Mouse (Mus musculus) hindbrain, embryonic 14.5 days (tissue): ENCODE data around the gene Nefh. TPM values are rescaled to one million over a fixed set of nuclear protein-coding genes. Genes with fewer than 3 reads are reported as not detected.
A peak's percentile ranks its signal among the peaks of the same experiment; 100 is the strongest.

Experiments
- ATAC-seq: fragments of 200-750 bp; cut with Nextera tagmentation; 2 replicates; pipeline ENCODE4 v1.8.0; 2017; ENCODE audit warnings: moderate number of reproducible peaks, mild to moderate bottlenecking, moderate TSS enrichment, moderate library complexity; ENCODE audit not compliant: low FRiP score
- DNase-seq: peaks from one replicate; pipeline ENCODE4 v3.0.0-alpha.2; 2015; ENCODE audit warnings: low spot score
- H3K27ac ChIP-seq: fragments of 300-500 bp; sonication (generic); 2 replicates; pipeline ENCODE4 v1.5.1; 2014; ENCODE audit warnings: mild to moderate bottlenecking, moderate library complexity
- H3K27me3 ChIP-seq: fragments of 300-500 bp; sonication (generic); 2 replicates; pipeline ENCODE4 v1.6.1; 2014; ENCODE audit warnings: mild to moderate bottlenecking, low read length, mixed read lengths; ENCODE audit not compliant: control insufficient read depth, insufficient read depth
- H3K36me3 ChIP-seq: fragments of 300-500 bp; sonication (generic); replicated peaks from 2 replicates; pipeline ENCODE4 v1.6.1; 2014; ENCODE audit not compliant: control insufficient read depth, insufficient read depth
- H3K4me1 ChIP-seq: fragments of 300-500 bp; sonication (generic); replicated peaks from 2 replicates; pipeline ENCODE4 v1.6.1; 2014; ENCODE audit warnings: antibody characterized with exemption, low read length, mixed read lengths; ENCODE audit not compliant: control insufficient read depth, insufficient read depth
- H3K4me2 ChIP-seq: fragments of 300-500 bp; sonication (generic); replicated peaks from 2 replicates; pipeline ENCODE4 v1.6.1; 2014; ENCODE audit warnings: mild to moderate bottlenecking, moderate library complexity
- H3K4me3 ChIP-seq: fragments of 300-500 bp; sonication (generic); replicated peaks from 2 replicates; pipeline ENCODE4 v1.5.1; 2014; ENCODE audit warnings: mild to moderate bottlenecking, low read length
- H3K9ac ChIP-seq: fragments of 300-500 bp; sonication (generic); 2 replicates; pipeline ENCODE4 v1.6.1; 2014
- H3K9me3 ChIP-seq: fragments of 300-500 bp; sonication (generic); 2 replicates; pipeline ENCODE4 v1.6.1; 2016; ENCODE audit warnings: low read length; ENCODE audit not compliant: control insufficient read depth
- WGBS: fragments of 180-500 bp; shearing (Covaris S2); extraction: QIAGEN DNeasy Blood & Tissue Kit; methylation state at CpG from one replicate; pipeline ENCODE4 v1.1.7; 2014; 5-methylcytosine and 5-hydroxymethylcytosine counted together
- polyA plus RNA-seq: library from polyadenylated mRNA; unstranded; fragments of >200 nt; fragmentation: Nextera tagmentation; extraction: Ambion mirVana; gene quantifications from 2 replicates; pipeline ENCODE4 v1.2.1, GENCODE M21; 2014

Nefh gene
- polyA plus RNA-seq, 1 experiment from 2014 or later = 11.8 TPM

- no peaks in the 10 kb centered on the region for H3K27me3 ChIP-seq
- no peaks in the 10 kb centered on the region for H3K36me3 ChIP-seq
- WGBS = 74% methylated on average over 2 of the region's 2 CpGs
- no peak for DNase-seq
- H3K9ac ChIP-seq = no peak overlapping the region
- peaks cover 10% of the 10 kb centered on the region for H3K4me1 ChIP-seq
- H3K27ac ChIP-seq = no peak overlapping the region
- H3K9me3 ChIP-seq = no peaks in the 10 kb centered on the region
- no peak for ATAC-seq
- no peak overlapping the region for H3K4me3 ChIP-seq
- no peak overlapping the region for H3K4me2 ChIP-seq
Observed at GRCm38 (mm10) chr11:4983538-4983937, 35.7 kb upstream of the Nefh start.

- no peak for ATAC-seq
- H3K36me3 ChIP-seq = no peaks in the 10 kb centered on the region
- WGBS = 71% methylated on average over 3 of the region's 3 CpGs
Observed at GRCm38 (mm10) chr11:4983010-4983409, 35.1 kb upstream of the Nefh start.

GRCm38 (mm10) chr11:4975623-4976022 is 27.8 kb upstream of the Nefh start:
- no peak overlapping the region for H3K27ac ChIP-seq
- no peaks in the 10 kb centered on the region for H3K9me3 ChIP-seq
- H3K4me2 ChIP-seq = no peak overlapping the region; the same call in 1 of the 2 replicates
- no peak overlapping the region for H3K9ac ChIP-seq
- H3K27me3 ChIP-seq = no peaks in the 10 kb centered on the region
- no peak overlapping the region for H3K4me3 ChIP-seq
- WGBS = 6% methylated on average over 14 of the region's 14 CpGs
- H3K4me1 ChIP-seq = peaks cover 3% of the 10 kb centered on the region; the same call in 1 of the 2 replicates
- ATAC-seq = peak; percentile 65; the same call in 1 of the 2 replicates
- H3K36me3 ChIP-seq = no peaks in the 10 kb centered on the region
- peak; percentile 82 for DNase-seq

More at GRCm38 (mm10) chr11:4983010-4983409, 35.1 kb upstream of the Nefh start:
- H3K27ac ChIP-seq = no peak overlapping the region
- H3K4me3 ChIP-seq = no peak overlapping the region
- H3K9me3 ChIP-seq = no peaks in the 10 kb centered on the region
- no peak overlapping the region for H3K9ac ChIP-seq
- DNase-seq = no peak
- peaks cover 8% of the 10 kb centered on the region for H3K4me1 ChIP-seq
- no peak overlapping the region for H3K4me2 ChIP-seq
- no peaks in the 10 kb centered on the region for H3K27me3 ChIP-seq

GRCm38 (mm10) chr11:4974376-4975122 is 26.7 kb upstream of the Nefh start:
- H3K27ac ChIP-seq = no peak overlapping the region
- WGBS = 80% methylated on average over 11 of the region's 11 CpGs
- H3K9me3 ChIP-seq = no peaks in the 10 kb centered on the region
- no peaks in the 10 kb centered on the region for H3K36me3 ChIP-seq
- no peak overlapping the region for H3K4me3 ChIP-seq
- no peak overlapping the region for H3K4me2 ChIP-seq
- peaks cover 3% of the 10 kb centered on the region; the same call in 1 of the 2 replicates for H3K4me1 ChIP-seq
- no peaks in the 10 kb centered on the region for H3K27me3 ChIP-seq
- H3K9ac ChIP-seq = no peak overlapping the region
- DNase-seq (no peak), ATAC-seq (no peak)

GRCm38 (mm10) chr11:4973871-4974256 is 26.0 kb upstream of the Nefh start:
- H3K9ac ChIP-seq = no peak overlapping the region
- no peak overlapping the region for H3K4me2 ChIP-seq
- no peaks in the 10 kb centered on the region for H3K27me3 ChIP-seq
- H3K4me3 ChIP-seq = no peak overlapping the region
- no peak overlapping the region for H3K27ac ChIP-seq
- 89% methylated on average over 2 of the region's 2 CpGs for WGBS
- DNase-seq = no peak
- no peaks in the 10 kb centered on the region for H3K36me3 ChIP-seq
- no peaks in the 10 kb centered on the region for H3K9me3 ChIP-seq
- no peak for ATAC-seq
- H3K4me1 ChIP-seq = peaks cover 3% of the 10 kb centered on the region; the same call in 1 of the 2 replicates

GRCm38 (mm10) chr11:4972967-4973870 is 25.4 kb upstream of the Nefh start:
- Histone ChIP-seq H3K4me3 (no peak overlapping the region), H3K36me3 (no peaks in the 10 kb centered on the region), H3K9me3 (no peaks in the 10 kb centered on the region), H3K9ac (no peak overlapping the region), H3K27me3 (no peaks in the 10 kb centered on the region), H3K4me2 (no peak overlapping the region), H3K4me1 (peaks cover 3% of the 10 kb centered on the region; the same call in 1 of the 2 replicates), H3K27ac (no peak overlapping the region)
- DNase-seq (peak; percentile 73), ATAC-seq (no peak)
- WGBS = 59% methylated on average over 13 of the region's 13 CpGs

- no peaks in the 10 kb centered on the region for H3K36me3 ChIP-seq
- H3K4me2 ChIP-seq = no peak overlapping the region
- no peak for ATAC-seq
- 69% methylated on average over 10 of the region's 10 CpGs for WGBS
- H3K4me1 ChIP-seq = no peaks in the 10 kb centered on the region; the same call in 1 of the 2 replicates
- H3K4me3 ChIP-seq = no peak overlapping the region
- H3K27ac ChIP-seq = no peak overlapping the region
- H3K9ac ChIP-seq = no peak overlapping the region
- no peaks in the 10 kb centered on the region for H3K9me3 ChIP-seq
- DNase-seq = no peak
- no peaks in the 10 kb centered on the region for H3K27me3 ChIP-seq
Observed at GRCm38 (mm10) chr11:4968376-4968775, 20.5 kb upstream of the Nefh start.

GRCm38 (mm10) chr11:4967549-4967948 is 19.7 kb upstream of the Nefh start:
- Histone ChIP-seq H3K27ac (no peak overlapping the region), H3K27me3 (no peaks in the 10 kb centered on the region), H3K4me3 (no peak overlapping the region), H3K9me3 (no peaks in the 10 kb centered on the region), H3K9ac (no peak overlapping the region), H3K4me1 (no peaks in the 10 kb centered on the region; the same call in 1 of the 2 replicates), H3K4me2 (no peak overlapping the region), H3K36me3 (no peaks in the 10 kb centered on the region)
- DNase-seq (no peak), ATAC-seq (no peak)
- WGBS = 67% methylated on average over 2 of the region's 2 CpGs

- WGBS = 72% methylated on average over 5 of the region's 5 CpGs
- no peak overlapping the region for H3K4me3 ChIP-seq
- no peaks in the 10 kb centered on the region for H3K36me3 ChIP-seq
- ATAC-seq = no peak
- H3K9me3 ChIP-seq = no peaks in the 10 kb centered on the region
- no peaks in the 10 kb centered on the region; the same call in 1 of the 2 replicates for H3K4me1 ChIP-seq
- no peak overlapping the region for H3K27ac ChIP-seq
- no peak overlapping the region for H3K4me2 ChIP-seq
- no peaks in the 10 kb centered on the region for H3K27me3 ChIP-seq
- no peak overlapping the region for H3K9ac ChIP-seq
- no peak for DNase-seq
Observed at GRCm38 (mm10) chr11:4966888-4967287, 19.0 kb upstream of the Nefh start.
